Mouse (Mus musculus) cortical plate, adult 2 months (tissue): ENCODE data around the gene Lsm14b. TPM values are rescaled to one million over a fixed set of nuclear protein-coding genes. Genes with fewer than 3 reads are reported as not detected.

ENCODE experiments used
- H3K27ac ChIP-seq: fragments of 200-500 bp; 2 replicates; pipeline ENCODE4 v1.5.1; 2012; ENCODE audit warnings: low read length, control low read depth, inconsistent platforms; ENCODE audit not compliant: insufficient read depth
- H3K4me1 ChIP-seq: fragments of 200-500 bp; 2 replicates; pipeline ENCODE4 v1.6.1; 2011; ENCODE audit warnings: low read length; ENCODE audit not compliant: control insufficient read depth, insufficient read depth
- H3K4me3 ChIP-seq: fragments of 200-500 bp; 2 replicates; pipeline ENCODE4 v1.5.1; 2011; ENCODE audit warnings: mild to moderate bottlenecking, low read length, control low read depth; ENCODE audit not compliant: insufficient read depth
- CTCF ChIP-seq: fragments of 200-500 bp; IDR thresholded peaks from 2 replicates; pipeline ENCODE4 v1.5.1; 2011; ENCODE audit warnings: mild to moderate bottlenecking, control low read depth, low read length; ENCODE audit not compliant: insufficient read depth; ENCODE audit errors: extremely low read depth
- POLR2A ChIP-seq: fragments of 200-500 bp; IDR thresholded peaks from 2 replicates; pipeline ENCODE4 v1.6.1; 2011; ENCODE audit warnings: mild to moderate bottlenecking, low read length, control low read depth; ENCODE audit not compliant: insufficient read depth; ENCODE audit errors: extremely low read depth
- polyA plus RNA-seq: library from polyadenylated mRNA; depleted of rRNA; stranded (reverse); fragments of >200 nt; gene quantifications from 2 replicates; pipeline ENCODE4 v1.2.3, GENCODE M21; 2012

The Lsm14b gene
- polyA plus RNA-seq, 1 experiment: 78.0 TPM

DNA sequence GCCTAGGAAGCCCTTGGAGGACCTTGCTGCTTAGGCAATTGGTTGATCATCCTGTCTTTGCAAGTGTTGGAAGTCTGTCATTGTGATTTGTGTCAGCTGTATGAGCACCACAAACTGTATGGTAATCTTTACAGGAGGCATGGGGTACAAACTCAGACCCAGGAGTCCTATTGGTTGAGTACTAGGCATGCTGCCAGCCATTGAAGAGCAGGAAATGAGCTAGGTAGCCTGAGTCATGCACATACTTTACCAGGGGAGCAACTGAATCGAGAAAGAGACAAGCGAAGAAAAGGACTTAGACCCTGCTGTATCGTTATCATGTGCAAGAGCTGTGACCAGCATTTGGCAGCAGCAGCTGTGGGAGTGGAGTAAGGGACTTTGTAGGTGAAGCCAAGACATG lies 8.1 kb downstream of the Lsm14b start:
- Histone ChIP-seq H3K27ac (no peak overlapping the region), H3K4me3 (no peak overlapping the region), H3K4me1 (peaks cover 1% of the 10 kb centered on the region)
- TF ChIP-seq CTCF: no peak
- no peak for TF ChIP-seq POLR2A

DNA sequence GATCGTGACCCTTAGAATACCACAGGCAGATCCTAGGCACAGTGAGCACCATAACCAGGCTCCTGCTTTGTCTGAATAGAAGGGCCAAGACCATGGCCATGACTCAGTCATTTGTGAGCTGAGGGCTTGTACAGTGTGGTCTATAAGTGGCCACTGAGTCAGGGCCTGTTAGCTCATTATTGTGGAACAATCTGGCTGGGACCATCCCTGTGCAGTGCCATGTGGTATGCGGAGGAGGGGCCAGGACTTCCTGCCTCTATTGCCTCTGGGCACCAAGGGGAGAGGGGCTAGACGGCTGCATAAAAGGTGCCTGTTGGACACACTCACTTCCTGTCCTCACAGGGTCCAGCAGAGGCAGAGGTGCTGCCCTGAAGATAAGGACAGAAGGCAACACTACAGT lies 9.2 kb downstream of the Lsm14b start:
- Histone ChIP-seq H3K27ac (no peak overlapping the region), H3K4me1 (no peaks in the 10 kb centered on the region), H3K4me3 (no peak overlapping the region)
- no peak for TF ChIP-seq POLR2A
- no peak for TF ChIP-seq CTCF

DNA sequence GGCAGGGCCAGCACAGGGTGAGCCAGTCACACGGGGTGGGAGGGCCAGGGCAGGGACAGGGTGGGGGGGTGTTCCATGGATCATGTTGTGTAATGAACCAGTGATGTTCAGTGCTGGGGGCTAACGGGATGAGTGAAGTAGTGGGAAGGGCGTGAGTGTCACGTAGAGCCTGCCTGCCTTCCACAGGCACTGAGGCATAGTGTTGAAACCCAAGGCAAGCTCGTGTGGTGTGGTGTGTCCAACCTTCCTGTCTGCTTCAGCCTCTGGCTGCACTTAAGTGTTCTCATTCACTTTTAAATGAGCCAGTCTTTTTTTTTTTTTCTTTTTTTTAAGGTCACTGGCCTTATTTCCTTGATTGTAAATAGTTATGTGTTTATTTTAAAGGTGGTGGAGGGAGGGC lies 10.0 kb downstream of the Lsm14b start:
- no peak overlapping the region for H3K27ac ChIP-seq

DNA sequence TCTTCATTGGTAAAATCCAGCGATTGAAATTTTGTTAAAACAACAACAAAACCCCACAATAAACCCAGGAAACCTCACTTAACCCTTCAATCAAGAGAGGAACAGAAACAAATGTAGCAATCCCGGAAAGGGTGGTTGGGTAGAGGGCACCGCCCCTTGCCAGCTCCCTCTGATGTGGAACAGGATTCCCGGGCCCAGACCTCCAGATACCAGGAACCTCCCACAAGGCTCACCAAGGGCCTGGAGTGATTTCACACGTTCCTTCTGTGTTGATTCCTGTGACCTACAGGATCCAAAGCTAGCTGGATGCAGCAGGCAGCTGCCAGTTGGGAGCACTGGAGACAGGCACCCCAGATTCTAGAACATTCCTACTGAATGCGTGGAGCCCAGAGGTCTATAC lies 15.6 kb downstream of the Lsm14b start:
- Histone ChIP-seq H3K4me3 (peak overlapping the region; percentile 97; the same call in 1 of the 2 replicates), H3K27ac (no peak overlapping the region), H3K4me1 (peaks cover 11% of the 10 kb centered on the region)
- TF ChIP-seq POLR2A (no peak), CTCF (no peak)

More for the DNA sequence above, 10.0 kb downstream of the Lsm14b start:
- Histone ChIP-seq H3K4me1 (no peaks in the 10 kb centered on the region), H3K4me3 (no peak overlapping the region)
- TF ChIP-seq CTCF (no peak), POLR2A (0 out of 2 replicates have a peak, but pooled peaks have one; percentile 15)

DNA sequence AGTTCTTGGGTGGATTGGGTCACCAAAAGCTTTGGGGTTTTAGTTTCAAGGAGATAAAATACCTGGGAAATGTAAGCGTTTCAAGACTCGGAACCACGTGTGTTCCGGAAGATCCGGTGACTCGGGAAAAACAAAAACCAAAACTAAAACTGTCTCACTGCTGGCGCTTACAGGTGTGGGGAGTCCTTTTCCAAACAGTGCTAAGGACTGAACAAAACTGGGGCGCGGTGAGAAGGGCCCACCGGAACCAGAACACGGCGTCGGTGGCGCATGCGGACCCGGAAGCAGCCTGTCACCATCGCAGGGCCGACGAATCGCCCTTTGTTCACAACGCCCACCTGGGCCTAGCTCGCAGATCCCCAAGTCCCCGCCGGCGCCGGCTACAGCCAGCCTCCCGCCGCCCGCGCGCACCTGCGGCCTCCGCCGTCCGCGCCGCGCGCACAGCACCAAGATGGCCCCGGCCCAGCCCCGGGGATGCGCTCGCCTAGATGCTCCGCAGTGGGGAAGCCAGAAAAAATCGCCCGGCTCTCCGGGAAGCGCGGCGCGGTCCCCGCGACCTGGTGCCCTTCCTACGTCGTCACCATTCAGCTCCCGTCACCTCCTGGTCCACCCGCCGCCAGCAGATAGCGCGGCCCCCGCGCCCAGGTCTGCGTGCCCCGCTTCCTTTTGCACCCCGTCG lies 16.9 kb downstream of the Lsm14b start:
- Histone ChIP-seq H3K27ac (peak overlapping the region; percentile 99), H3K4me1 (peaks cover 11% of the 10 kb centered on the region)
- TF ChIP-seq POLR2A: no peak
- TF ChIP-seq CTCF: no peak

DNA sequence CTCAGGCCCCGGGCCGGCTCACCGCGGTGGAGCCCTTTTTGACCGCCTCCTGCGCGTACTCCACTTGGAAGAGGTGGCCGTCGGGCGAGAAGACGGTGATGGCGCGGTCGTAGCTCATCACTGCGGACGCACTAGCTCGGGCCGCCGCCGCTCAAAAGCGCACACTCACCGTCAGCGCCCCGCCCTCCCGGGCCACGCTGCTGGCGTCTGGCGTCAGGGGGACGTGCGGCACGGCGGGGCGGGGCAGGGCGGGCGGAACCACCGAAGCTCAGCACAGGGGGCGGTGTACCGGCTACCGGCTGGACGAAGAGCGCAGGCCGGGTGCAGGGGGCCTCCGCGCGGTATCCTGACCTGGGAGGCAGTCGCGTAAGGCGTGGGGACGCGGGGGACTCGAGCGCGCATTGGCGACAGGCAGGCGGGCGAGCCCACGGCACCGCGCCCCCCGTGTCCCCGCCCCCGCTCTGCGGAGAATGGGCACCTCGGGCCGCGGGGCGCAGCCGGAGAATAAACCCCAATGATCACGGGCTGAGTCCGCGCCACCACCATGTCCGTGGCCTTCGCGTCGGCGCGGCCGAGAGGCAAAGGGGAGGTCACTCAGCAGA lies 17.6 kb downstream of the Lsm14b start, which contains the start of the genes Psma7 and Ss18l1:
Gene Psma7, minus strand, starts transcription at position 178 of the 602 bp plus-strand sequence.
Gene Ss18l1, plus strand, starts transcription at position 254 of the 602 bp plus-strand sequence.
- peak within 1 kb of the TSS; percentile 97 for H3K4me3 ChIP-seq
- peaks cover 11% of the 10 kb centered on the region for H3K4me1 ChIP-seq
- TF ChIP-seq POLR2A (peak; percentile 61), CTCF (no peak)
- H3K27ac ChIP-seq: peak within 1 kb of the TSS; percentile 99

More for the DNA sequence above, 16.9 kb downstream of the Lsm14b start:
- H3K4me3 ChIP-seq: peak overlapping the region; percentile 97

DNA sequence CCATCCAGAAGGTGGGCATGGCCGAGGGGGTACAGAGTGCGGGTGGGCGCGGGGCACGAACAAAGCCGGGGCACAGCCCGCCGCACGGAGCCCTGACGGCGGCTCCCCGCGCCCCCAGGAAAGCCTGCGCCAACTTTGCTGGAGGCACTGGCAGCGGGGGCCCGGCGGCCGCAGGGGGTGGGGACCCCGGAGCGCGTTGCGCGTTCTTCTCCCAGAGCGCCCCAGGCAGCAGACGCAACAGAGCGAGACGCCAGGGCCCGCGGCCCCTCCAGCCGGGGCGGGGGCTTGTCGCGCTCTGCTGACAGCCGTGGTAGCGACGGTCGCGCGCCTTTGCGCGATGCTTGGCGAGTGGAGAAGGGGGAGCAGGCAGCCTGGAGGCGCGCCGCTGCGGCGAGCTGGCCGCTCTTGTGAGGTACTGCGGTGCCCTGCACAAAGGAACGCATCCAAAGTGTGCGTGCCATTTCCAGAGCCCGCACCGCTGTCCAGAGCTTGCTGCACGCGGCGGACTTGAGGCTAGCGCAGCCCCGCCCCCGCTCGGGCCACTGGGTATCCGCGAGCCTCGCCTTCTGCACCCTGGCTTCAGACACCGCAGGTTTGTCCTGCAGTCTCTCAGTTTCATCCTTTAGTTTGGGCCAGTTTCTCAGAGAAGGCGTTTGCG lies 18.2 kb downstream of the Lsm14b start:
- TF ChIP-seq POLR2A (no peak; the same call in 1 of the 2 replicates), CTCF (no peak)
- Histone ChIP-seq H3K4me1 (peaks cover 11% of the 10 kb centered on the region), H3K27ac (peak overlapping the region; percentile 98), H3K4me3 (peak overlapping the region; percentile 97)

DNA sequence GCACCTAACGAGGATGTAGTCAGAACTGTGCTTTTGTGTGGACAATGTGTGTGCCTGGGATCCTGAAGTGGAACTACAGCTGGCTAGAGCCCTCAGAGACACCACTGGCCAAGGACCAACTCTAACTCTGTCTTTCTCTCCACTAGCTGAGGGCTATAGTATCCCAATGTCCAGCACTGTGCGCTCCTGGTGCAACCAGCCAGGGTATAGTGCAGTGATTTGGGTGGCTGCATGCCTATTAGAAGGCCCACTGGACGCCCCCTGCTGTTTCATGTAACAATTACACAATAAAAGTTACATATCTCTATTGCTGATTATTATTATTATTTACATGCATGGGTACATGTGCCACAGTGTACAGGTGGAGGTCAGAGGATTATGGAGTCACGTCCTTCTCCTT lies 20.5 kb downstream of the Lsm14b start:
- Histone ChIP-seq H3K4me3 (no peak overlapping the region), H3K4me1 (peaks cover 11% of the 10 kb centered on the region), H3K27ac (no peak overlapping the region)
- peak; percentile 46; the same call in 1 of the 2 replicates for TF ChIP-seq CTCF
- no peak for TF ChIP-seq POLR2A

DNA sequence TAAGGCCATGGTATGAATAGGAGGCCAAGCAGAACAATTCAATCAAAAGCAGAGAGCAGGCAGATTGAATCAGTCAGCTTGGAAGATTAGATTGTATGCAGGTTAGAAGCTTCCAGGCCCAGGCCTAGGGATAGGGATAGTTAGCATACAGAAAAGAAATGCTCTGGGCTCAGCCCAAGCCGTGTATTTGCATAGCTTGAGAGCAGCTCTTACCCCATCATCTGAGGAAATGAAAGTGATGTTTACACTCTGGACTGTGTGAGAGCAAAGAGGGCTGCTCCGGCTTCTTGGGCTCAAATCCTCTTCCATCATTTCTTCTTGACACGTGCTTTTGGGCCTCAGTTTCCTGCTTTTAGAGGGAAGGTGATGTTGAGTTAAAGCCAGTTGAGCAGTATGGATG lies 22.8 kb downstream of the Lsm14b start:
- Histone ChIP-seq H3K4me1 (peaks cover 8% of the 10 kb centered on the region), H3K4me3 (no peak overlapping the region), H3K27ac (peak overlapping the region; percentile 27)
- TF ChIP-seq CTCF (no peak), POLR2A (no peak)

DNA sequence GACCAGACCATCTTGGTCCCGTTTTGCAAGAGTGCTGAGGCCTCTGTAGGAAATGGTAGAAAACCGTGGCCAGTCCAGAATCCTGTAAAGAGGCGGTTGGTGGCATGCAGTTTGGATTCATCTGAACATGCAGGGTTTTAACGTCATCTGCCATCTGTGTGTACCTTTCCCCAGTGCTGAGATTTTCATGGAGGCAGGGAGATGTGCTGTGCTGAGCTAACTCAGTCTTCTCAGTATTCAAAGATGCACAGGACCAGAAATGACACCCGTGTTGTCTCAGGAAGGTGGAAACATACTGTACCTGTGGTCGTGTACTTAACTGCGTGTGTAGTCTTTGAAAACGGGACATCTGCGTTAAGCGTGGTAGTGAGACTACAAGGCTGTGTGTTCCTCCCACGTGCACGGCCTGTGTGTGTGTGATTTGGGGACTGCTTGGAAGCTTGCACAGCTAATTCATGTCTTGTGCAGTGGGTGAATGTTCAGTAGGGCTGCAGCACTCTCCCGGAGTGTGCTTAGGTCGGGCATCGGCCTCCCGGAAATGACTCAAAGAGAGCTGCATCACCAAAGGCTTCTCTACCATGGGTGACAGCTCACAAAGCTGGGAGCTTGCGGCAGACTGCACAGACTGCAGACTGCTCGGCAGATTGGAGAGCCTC lies 23.3 kb downstream of the Lsm14b start:
- TF ChIP-seq CTCF (no peak), POLR2A (0 out of 2 replicates have a peak, but pooled peaks have one; percentile 2)
- no peak overlapping the region for H3K4me3 ChIP-seq
- peaks cover 8% of the 10 kb centered on the region for H3K4me1 ChIP-seq
- peak overlapping the region; percentile 27 for H3K27ac ChIP-seq
